Mouse (Mus musculus) limb, embryonic 11.5 days (tissue): ENCODE data around the gene Tbx15. TPM values are rescaled to one million over a fixed set of nuclear protein-coding genes. Genes with fewer than 3 reads are reported as not detected.

Experiments
- ATAC-seq: fragments of 200-750 bp; cut with Nextera tagmentation; 2 replicates; pipeline ENCODE4 v1.8.0; 2017; ENCODE audit warnings: low read depth; ENCODE audit not compliant: insufficient number of reproducible peaks, low FRiP score, low TSS enrichment
- DNase-seq: peaks from one replicate; pipeline ENCODE4 v3.0.0-alpha.2; 2015; ENCODE audit warnings: low spot score
- H3K27ac ChIP-seq: fragments of 300-500 bp; sonication (generic); replicated peaks from 2 replicates; pipeline ENCODE4 v1.5.1; 2014; ENCODE audit warnings: low read depth, mild to moderate bottlenecking, low read length
- H3K27me3 ChIP-seq: fragments of 300-500 bp; sonication (generic); 2 replicates; pipeline ENCODE4 v1.6.1; 2014; ENCODE audit warnings: mild to moderate bottlenecking, low read length, mixed read lengths; ENCODE audit not compliant: control insufficient read depth, insufficient read depth
- H3K36me3 ChIP-seq: fragments of 300-500 bp; sonication (generic); 2 replicates; pipeline ENCODE4 v1.6.1; 2014; ENCODE audit warnings: mild to moderate bottlenecking, low read length, moderate library complexity, mixed read lengths; ENCODE audit not compliant: control insufficient read depth, insufficient read depth
- H3K4me1 ChIP-seq: fragments of 300-500 bp; sonication (generic); 2 replicates; pipeline ENCODE4 v1.6.1; 2014; ENCODE audit warnings: low read length, mixed read lengths; ENCODE audit not compliant: control insufficient read depth, insufficient read depth
- H3K4me2 ChIP-seq: fragments of 300-500 bp; sonication (generic); 2 replicates; pipeline ENCODE4 v1.6.1; 2014; ENCODE audit warnings: low read depth, mild to moderate bottlenecking, moderate library complexity; ENCODE audit not compliant: severe bottlenecking
- H3K4me3 ChIP-seq: fragments of 300-500 bp; sonication (generic); 2 replicates; pipeline ENCODE4 v1.5.1; 2014; ENCODE audit warnings: low read depth, low read length
- H3K9ac ChIP-seq: fragments of 300-500 bp; sonication (generic); 2 replicates; pipeline ENCODE4 v1.6.1; 2014; ENCODE audit warnings: mild to moderate bottlenecking, low read length
- H3K9me3 ChIP-seq: fragments of 300-500 bp; sonication (generic); 2 replicates; pipeline ENCODE4 v1.6.1; 2016; ENCODE audit warnings: low read length; ENCODE audit not compliant: control insufficient read depth
- WGBS: fragments of 180-500 bp; shearing (Covaris S2); extraction: QIAGEN DNeasy Blood & Tissue Kit; methylation state at CpG from one replicate; pipeline ENCODE4 v1.1.7; 2014; 5-methylcytosine and 5-hydroxymethylcytosine counted together
- polyA plus RNA-seq: library from polyadenylated mRNA; unstranded; fragments of >200 nt; fragmentation: Nextera tagmentation; extraction: Ambion mirVana; gene quantifications from 2 replicates; pipeline ENCODE4 v1.2.1, GENCODE M21; 2014

Gene Tbx15
- 50.7 and 55.2 TPM in 2 replicates for polyA plus RNA-seq

DNA sequence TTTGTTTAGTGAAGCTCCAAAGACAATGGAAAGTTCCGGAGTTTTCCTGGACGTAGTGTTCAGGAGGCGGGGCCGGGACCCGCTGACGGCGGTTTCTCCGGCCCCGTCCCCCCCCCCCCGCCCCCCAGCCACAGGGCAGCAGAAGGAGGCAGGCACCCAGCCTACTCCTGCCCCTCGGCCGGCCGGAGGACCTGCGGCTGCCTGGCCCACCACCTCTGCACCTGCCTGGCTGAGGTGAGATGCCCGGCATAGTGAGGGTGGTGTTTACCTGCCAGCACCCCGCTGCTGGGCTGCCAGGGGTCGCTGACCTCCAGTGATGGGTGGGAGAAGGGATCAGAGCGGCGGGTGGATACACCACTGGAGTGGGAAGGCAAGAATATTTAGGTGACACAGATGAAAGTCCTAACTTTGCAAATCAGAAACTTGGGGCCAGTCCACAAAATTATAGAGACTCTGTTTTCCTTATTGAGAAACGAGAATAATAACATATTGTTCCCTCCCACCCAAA, at the start of gene Tbx15:
Tbx15 (plus strand) TSS at position 169 of the 508 bp plus-strand sequence.
- DNase-seq (peak; percentile 48), ATAC-seq (0 out of 2 replicates have a peak, but pooled peaks have one; percentile 38)
- H3K36me3 ChIP-seq = no peaks in the 10 kb centered on the region; the same call in 1 of the 2 replicates
- peaks cover 10% of the 10 kb centered on the region; the same call in 1 of the 2 replicates for H3K27me3 ChIP-seq
- peak within 1 kb of the TSS; percentile 83 for H3K9ac ChIP-seq
- H3K9me3 ChIP-seq = no peaks in the 10 kb centered on the region
- H3K4me2 ChIP-seq = peak within 1 kb of the TSS; percentile 81
- peak within 1 kb of the TSS; percentile 84 for H3K27ac ChIP-seq
- peak within 1 kb of the TSS; percentile 44 for H3K4me3 ChIP-seq
- peaks cover 17% of the 10 kb centered on the region; the same call in 1 of the 2 replicates for H3K4me1 ChIP-seq
- under 1% methylated on average over 19 of the region's 20 CpGs for WGBS

- DNase-seq = no peak
- no peaks in the 10 kb centered on the region for H3K9me3 ChIP-seq
- no peaks in the 10 kb centered on the region for H3K27me3 ChIP-seq
- no peaks in the 10 kb centered on the region for H3K36me3 ChIP-seq
- no peak for ATAC-seq
- no peak overlapping the region for H3K9ac ChIP-seq
- 86% methylated on average over 4 of the region's 4 CpGs for WGBS
- H3K4me2 ChIP-seq = no peak overlapping the region
- H3K4me3 ChIP-seq = no peak overlapping the region
- H3K4me1 ChIP-seq = no peaks in the 10 kb centered on the region
- H3K27ac ChIP-seq = no peak overlapping the region
Measured at GRCm38 (mm10) chr3:99193576-99193975, 46.6 kb upstream of the Tbx15 start.

DNA sequence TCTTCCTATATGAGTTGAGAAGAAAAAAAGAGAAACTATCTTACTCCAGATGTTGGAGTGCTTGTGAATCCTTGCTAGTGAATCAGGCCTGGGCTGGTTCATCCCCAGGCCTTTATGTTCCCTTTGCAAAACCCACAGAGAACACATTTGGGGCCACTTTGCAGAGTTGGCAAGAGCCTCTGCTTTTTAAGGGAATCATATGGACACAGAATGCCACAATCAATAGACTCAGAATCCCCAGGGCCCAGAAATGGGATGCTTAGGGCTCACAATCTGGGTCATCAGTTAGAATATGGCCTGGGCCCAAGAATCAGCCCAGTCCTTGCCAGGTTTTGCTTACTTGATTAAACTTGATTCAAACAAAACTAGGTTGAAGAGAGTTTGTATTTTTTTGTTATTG, 36.9 kb upstream of the Tbx15 start:
- ATAC-seq (no peak), DNase-seq (no peak)
- Histone ChIP-seq H3K9me3 (no peaks in the 10 kb centered on the region), H3K36me3 (no peaks in the 10 kb centered on the region), H3K27me3 (no peaks in the 10 kb centered on the region), H3K4me1 (no peaks in the 10 kb centered on the region), H3K4me2 (no peak overlapping the region), H3K4me3 (no peak overlapping the region), H3K9ac (no peak overlapping the region), H3K27ac (no peak overlapping the region)

- Histone ChIP-seq H3K9me3 (no peaks in the 10 kb centered on the region), H3K27me3 (no peaks in the 10 kb centered on the region), H3K36me3 (no peaks in the 10 kb centered on the region), H3K4me2 (no peak overlapping the region), H3K9ac (no peak overlapping the region), H3K4me3 (no peak overlapping the region), H3K4me1 (peaks cover 12% of the 10 kb centered on the region), H3K27ac (no peak overlapping the region)
- DNase-seq = no peak
- whole genome bisulfite sequencing = 33% methylated on average over 1 of the region's 1 CpGs
- ATAC-seq = no peak
Measured at GRCm38 (mm10) chr3:99208416-99208815, 31.8 kb upstream of the Tbx15 start.

DNA sequence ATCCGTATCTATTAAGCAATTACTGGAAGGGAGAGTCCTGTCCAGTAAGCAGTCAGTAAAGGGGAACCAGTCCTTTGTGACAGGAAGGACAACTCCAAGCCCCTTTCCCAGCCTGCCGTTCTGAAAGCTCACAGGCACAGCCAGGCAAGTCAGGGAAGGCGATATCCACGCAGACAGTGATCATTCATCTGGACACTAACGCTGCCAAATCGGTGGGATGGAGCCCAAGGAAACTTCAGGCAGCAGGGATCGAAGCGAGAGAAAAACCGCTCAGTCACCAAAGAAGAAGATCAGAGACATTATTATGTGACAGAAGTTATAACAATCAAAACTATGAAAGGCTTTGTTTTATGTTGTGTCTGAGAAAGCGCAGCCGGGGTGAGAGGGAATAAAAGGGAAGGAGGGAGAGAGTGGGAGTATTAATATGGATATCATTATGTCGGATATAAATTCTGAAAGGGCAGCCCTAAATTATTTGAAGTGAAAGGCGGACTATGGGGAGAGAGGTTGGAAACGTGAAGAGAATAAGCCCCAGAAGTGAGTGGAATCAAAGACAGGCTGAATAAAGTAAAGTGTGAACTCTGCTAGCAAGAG, 29.0 kb upstream of the Tbx15 start:
- peak; percentile 28 for DNase-seq
- no peak overlapping the region for H3K27ac ChIP-seq

GRCm38 (mm10) chr3:99227807-99228206, 12.4 kb upstream of the Tbx15 start:
- H3K9ac ChIP-seq = no peak overlapping the region
- 75% methylated on average over 2 of the region's 2 CpGs for WGBS
- H3K4me3 ChIP-seq = no peak overlapping the region
- ATAC-seq = no peak
- no peaks in the 10 kb centered on the region for H3K9me3 ChIP-seq
- no peak for DNase-seq
- no peaks in the 10 kb centered on the region for H3K36me3 ChIP-seq
- no peak overlapping the region for H3K4me2 ChIP-seq
- H3K27me3 ChIP-seq = no peaks in the 10 kb centered on the region
- no peak overlapping the region for H3K27ac ChIP-seq
- H3K4me1 ChIP-seq = no peaks in the 10 kb centered on the region

More for the DNA sequence above, 29.0 kb upstream of the Tbx15 start:
- H3K4me1 ChIP-seq = peaks cover 12% of the 10 kb centered on the region
- ATAC-seq = no peak
- WGBS = 32% methylated on average over 14 of the region's 14 CpGs
- no peaks in the 10 kb centered on the region for H3K36me3 ChIP-seq
- no peak overlapping the region for H3K4me2 ChIP-seq
- H3K9me3 ChIP-seq = no peaks in the 10 kb centered on the region
- no peak overlapping the region for H3K9ac ChIP-seq
- no peaks in the 10 kb centered on the region for H3K27me3 ChIP-seq
- no peak overlapping the region for H3K4me3 ChIP-seq

GRCm38 (mm10) chr3:99233393-99234318, 6.5 kb upstream of the Tbx15 start:
- peak; percentile 49; the same call in 1 of the 2 replicates for ATAC-seq
- 2% methylated on average over 20 of the region's 20 CpGs for WGBS
- no peak overlapping the region for H3K4me3 ChIP-seq
- H3K9me3 ChIP-seq = no peaks in the 10 kb centered on the region
- 0 out of 2 replicates have a peak, but pooled peaks cover 2% of the 10 kb centered on the region for H3K27me3 ChIP-seq
- H3K27ac ChIP-seq = no peak overlapping the region; the same call in 1 of the 2 replicates
- H3K9ac ChIP-seq = peak overlapping the region; percentile 49; the same call in 1 of the 2 replicates
- H3K4me2 ChIP-seq = peak overlapping the region; percentile 43
- no peaks in the 10 kb centered on the region; the same call in 1 of the 2 replicates for H3K36me3 ChIP-seq
- peaks cover 16% of the 10 kb centered on the region for H3K4me1 ChIP-seq
- peak; percentile 92 for DNase-seq

GRCm38 (mm10) chr3:99234319-99234869, 5.8 kb upstream of the Tbx15 start:
- DNase-seq (peak; percentile 62), ATAC-seq (peak; percentile 42; the same call in 1 of the 2 replicates)
- Histone ChIP-seq H3K4me3 (0 out of 2 replicates have a peak overlapping the region, but pooled peaks have one; percentile 5), H3K27me3 (0 out of 2 replicates have a peak, but pooled peaks cover 2% of the 10 kb centered on the region), H3K27ac (peak overlapping the region; percentile 45; the same call in 1 of the 2 replicates), H3K4me1 (peaks cover 18% of the 10 kb centered on the region), H3K9ac (peak overlapping the region; percentile 49), H3K36me3 (no peaks in the 10 kb centered on the region; the same call in 1 of the 2 replicates), H3K4me2 (peak overlapping the region; percentile 43), H3K9me3 (no peaks in the 10 kb centered on the region)
- 6% methylated on average over 17 of the region's 17 CpGs for whole genome bisulfite sequencing
